Mouse (Mus musculus) liver, embryonic 11.5 days (tissue): Measurements from ENCODE around the gene BC025920. TPM values are rescaled to one million over a fixed set of nuclear protein-coding genes. Genes with fewer than 3 reads are reported as not detected.
"Not testable (repeated sequence)": the region's sequence is repeated elsewhere in the genome, so short reads cannot be mapped to it uniquely, and the experiment has no call there.

ENCODE experiments used
- ATAC-seq: fragments of 200-750 bp; cut with Nextera tagmentation; replicated peaks from 2 replicates; pipeline ENCODE4 v1.8.0; 2017; ENCODE audit warnings: moderate number of reproducible peaks, mild to moderate bottlenecking, moderate TSS enrichment, moderate library complexity; ENCODE audit not compliant: low FRiP score
- DNase-seq: peaks from one replicate; pipeline ENCODE4 v3.0.0-alpha.2; 2017; ENCODE audit warnings: low spot score
- H3K27ac ChIP-seq: fragments of 300-500 bp; sonication (generic); 2 replicates; pipeline ENCODE4 v1.5.1; 2014; ENCODE audit warnings: mild to moderate bottlenecking, low read depth, low read length, control low read depth
- H3K27me3 ChIP-seq: fragments of 300-500 bp; sonication (generic); replicated peaks from 2 replicates; pipeline ENCODE4 v1.6.1; 2014; ENCODE audit warnings: low read length, mixed read lengths; ENCODE audit not compliant: control insufficient read depth, insufficient read depth
- H3K36me3 ChIP-seq: fragments of 300-500 bp; sonication (generic); 2 replicates; pipeline ENCODE4 v1.6.1; 2014; ENCODE audit warnings: mild to moderate bottlenecking, low read length, moderate library complexity, mixed read lengths; ENCODE audit not compliant: control insufficient read depth, insufficient read depth
- H3K4me1 ChIP-seq: fragments of 300-500 bp; sonication (generic); replicated peaks from 2 replicates; pipeline ENCODE4 v1.6.1; 2014; ENCODE audit warnings: low read length, mixed read lengths; ENCODE audit not compliant: control insufficient read depth, insufficient read depth
- H3K4me2 ChIP-seq: fragments of 300-500 bp; sonication (generic); 2 replicates; pipeline ENCODE4 v1.6.1; 2014; ENCODE audit warnings: mild to moderate bottlenecking, control low read depth, moderate library complexity
- H3K4me3 ChIP-seq: fragments of 300-500 bp; sonication (generic); 2 replicates; pipeline ENCODE4 v1.5.1; 2014; ENCODE audit warnings: low read depth, low read length, control low read depth
- H3K9ac ChIP-seq: fragments of 300-500 bp; sonication (generic); 2 replicates; pipeline ENCODE4 v1.6.1; 2014; ENCODE audit warnings: low read depth, low read length, control low read depth
- H3K9me3 ChIP-seq: fragments of 300-500 bp; sonication (generic); 2 replicates; pipeline ENCODE4 v1.6.1; 2016; ENCODE audit warnings: low read length, inconsistent platforms, mixed read lengths; ENCODE audit not compliant: control insufficient read depth
- WGBS: fragments of 180-500 bp; shearing (Covaris S2); extraction: QIAGEN DNeasy Blood & Tissue Kit; methylation state at CpG from one replicate; pipeline ENCODE4 v1.1.7; 2014; 5-methylcytosine and 5-hydroxymethylcytosine counted together
- polyA plus RNA-seq: library from polyadenylated mRNA; unstranded; fragments of >200 nt; fragmentation: Nextera tagmentation; extraction: Ambion mirVana; gene quantifications from 2 replicates; pipeline ENCODE4 v1.2.1, GENCODE M21; 2014

Gene BC025920
- polyA plus RNA-seq, 1 experiment from 2014 or later: 1.1 TPM

DNA sequence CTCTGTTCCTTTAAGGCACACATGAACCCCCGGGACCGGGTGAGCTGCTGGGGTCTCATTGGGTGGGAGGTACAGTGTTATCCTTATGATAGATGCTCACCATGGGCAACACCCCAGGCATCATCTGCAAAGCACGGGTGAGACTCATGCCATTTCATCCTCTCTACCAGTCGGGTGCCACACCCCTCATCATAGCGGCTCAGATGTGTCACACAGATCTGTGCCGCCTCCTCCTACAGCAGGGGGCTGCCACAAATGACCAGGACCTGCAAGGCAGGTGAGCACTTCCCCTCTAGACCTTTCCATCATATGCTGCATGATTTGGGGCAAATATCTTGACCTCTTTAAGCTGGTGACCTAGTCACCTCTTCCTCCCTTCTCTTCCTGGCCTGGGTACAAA lies 32.0 kb downstream of the BC025920 start:
- H3K36me3 ChIP-seq: no peaks in the 10 kb centered on the region
- H3K27me3 ChIP-seq: no peaks in the 10 kb centered on the region
- WGBS: 65% methylated on average over 6 of the region's 6 CpGs
- H3K9ac ChIP-seq: no peak overlapping the region
- no peak overlapping the region for H3K4me2 ChIP-seq
- ATAC-seq (no peak), DNase-seq (no peak)
- H3K4me1 ChIP-seq: peaks cover 19% of the 10 kb centered on the region
- no peak overlapping the region for H3K4me3 ChIP-seq
- H3K27ac ChIP-seq: no peak overlapping the region
- H3K9me3 ChIP-seq: no peaks in the 10 kb centered on the region

DNA sequence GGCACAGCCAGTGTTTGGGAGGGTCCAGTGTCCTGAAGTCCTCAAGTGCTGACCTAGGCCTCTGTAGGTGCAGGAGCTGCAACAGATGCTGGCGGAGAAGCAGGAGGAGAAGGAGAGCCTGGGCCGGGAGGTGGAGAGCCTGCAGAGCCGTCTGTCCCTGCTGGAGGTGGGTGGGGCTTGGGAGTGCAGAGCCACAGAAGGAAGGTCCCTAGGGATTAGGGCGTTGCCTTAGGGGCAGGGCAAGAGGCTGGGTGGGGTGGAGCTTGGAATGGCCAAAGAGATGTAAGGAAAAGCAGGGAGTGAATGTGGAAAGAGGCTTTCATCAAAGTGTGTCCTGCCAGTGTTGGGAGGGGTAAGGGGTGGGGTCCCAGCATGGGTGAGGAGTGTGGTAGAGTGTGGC lies 34.8 kb downstream of the BC025920 start:
- not testable (repeated sequence) for H3K27ac ChIP-seq, H3K9me3 ChIP-seq, DNase-seq, H3K9ac ChIP-seq, H3K4me3 ChIP-seq, H3K4me2 ChIP-seq, ATAC-seq, H3K27me3 ChIP-seq, H3K36me3 ChIP-seq
- WGBS: 51% methylated on average over 4 of the region's 4 CpGs
- peaks cover 14% of the 10 kb centered on the region for H3K4me1 ChIP-seq

DNA sequence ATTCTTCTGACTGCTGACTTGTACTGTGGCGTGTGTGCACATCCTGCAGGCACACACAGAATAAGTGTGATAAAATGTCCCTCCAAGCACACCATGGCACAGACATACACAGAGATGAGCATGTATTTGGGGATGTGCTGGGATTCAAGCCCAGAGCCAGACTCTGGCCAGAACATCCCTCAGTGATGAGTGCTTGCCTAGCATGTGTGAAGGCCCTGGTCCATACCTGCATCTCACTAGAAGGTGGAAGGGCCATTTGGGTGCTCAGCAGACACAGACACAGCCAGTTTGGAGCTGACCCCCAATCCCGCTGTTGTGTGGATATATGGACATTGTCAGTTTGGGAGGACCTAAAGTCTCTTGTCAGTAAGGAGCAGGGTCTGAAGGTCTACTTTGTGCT lies 35.5 kb downstream of the BC025920 start:
- H3K4me2 ChIP-seq: no peak overlapping the region
- WGBS: 84% methylated on average over 2 of the region's 2 CpGs
- no peak overlapping the region for H3K27ac ChIP-seq

GRCm38 (mm10) chr10:81641978-81642647 lies 36.0 kb downstream of the BC025920 start:
- peak overlapping the region; percentile 97 for H3K4me2 ChIP-seq
- no peaks in the 10 kb centered on the region for H3K9me3 ChIP-seq
- no peaks in the 10 kb centered on the region for H3K36me3 ChIP-seq
- H3K27ac ChIP-seq: no peak overlapping the region
- DNase-seq (no peak), ATAC-seq (no peak)
- H3K9ac ChIP-seq: peak overlapping the region; percentile 94
- peaks cover 11% of the 10 kb centered on the region for H3K4me1 ChIP-seq
- H3K27me3 ChIP-seq: no peaks in the 10 kb centered on the region
- WGBS: 80% methylated on average over 8 of the region's 8 CpGs
- peak overlapping the region; percentile 78 for H3K4me3 ChIP-seq

More for the DNA sequence above, 35.5 kb downstream of the BC025920 start:
- Histone ChIP-seq H3K27me3 (no peaks in the 10 kb centered on the region), H3K4me3 (no peak overlapping the region), H3K4me1 (peaks cover 11% of the 10 kb centered on the region), H3K9ac (no peak overlapping the region), H3K9me3 (no peaks in the 10 kb centered on the region), H3K36me3 (no peaks in the 10 kb centered on the region)
- ATAC-seq: no peak
- no peak for DNase-seq

DNA sequence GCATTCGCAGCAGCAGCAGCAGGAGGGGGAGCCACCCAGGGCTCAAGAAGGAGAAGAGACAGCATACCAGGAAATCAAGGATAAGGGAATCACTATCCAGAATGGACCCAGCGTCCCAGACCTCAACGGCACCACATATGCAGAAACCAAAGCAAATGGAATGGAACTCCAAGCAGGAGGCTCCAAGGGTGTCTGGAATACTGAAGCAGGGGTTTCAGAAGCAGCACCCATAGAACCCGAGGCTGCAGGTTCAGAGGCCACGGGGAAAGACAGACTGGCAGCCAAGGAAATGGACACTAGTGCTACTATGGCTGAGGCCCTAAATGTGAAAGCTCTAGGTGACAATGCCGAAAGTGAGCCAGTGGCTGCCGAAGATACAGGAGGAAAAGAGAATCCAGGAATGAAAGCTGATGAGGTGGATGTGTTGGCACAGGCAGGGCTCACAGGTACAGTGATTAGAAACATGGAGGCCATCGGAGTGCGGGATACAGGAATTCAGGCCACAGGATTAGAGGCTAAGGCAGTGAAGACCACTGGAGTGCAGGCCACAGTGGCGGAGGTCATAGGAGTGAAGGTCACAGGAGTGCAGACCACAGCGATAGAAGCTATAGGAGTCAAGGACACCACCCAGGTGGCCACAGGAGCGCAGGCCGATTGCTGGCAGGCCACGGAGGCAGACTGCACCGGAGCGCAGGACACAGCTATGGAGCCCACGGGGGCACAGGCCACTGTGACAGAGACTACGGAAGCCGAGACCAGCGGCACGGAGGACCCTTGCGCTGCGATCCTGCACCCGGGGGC lies 36.8 kb downstream of the BC025920 start:
- 19% methylated on average over 24 of the region's 24 CpGs for WGBS
- no peak for DNase-seq

GRCm38 (mm10) chr10:81643449-81644055 lies 37.5 kb downstream of the BC025920 start:
- H3K27ac ChIP-seq: peak overlapping the region; percentile 97
- no peaks in the 10 kb centered on the region for H3K9me3 ChIP-seq
- peak; percentile 86 for ATAC-seq
- peak overlapping the region; percentile 97 for H3K4me2 ChIP-seq
- H3K36me3 ChIP-seq: no peaks in the 10 kb centered on the region
- peak overlapping the region; percentile 78 for H3K4me3 ChIP-seq
- DNase-seq: peak; percentile 90
- 1% methylated on average over 64 of the region's 75 CpGs for WGBS
- H3K9ac ChIP-seq: peak overlapping the region; percentile 94
- peaks cover 11% of the 10 kb centered on the region for H3K4me1 ChIP-seq
- H3K27me3 ChIP-seq: no peaks in the 10 kb centered on the region

More for the DNA sequence above, 36.8 kb downstream of the BC025920 start:
- H3K9ac ChIP-seq: peak overlapping the region; percentile 94
- no peaks in the 10 kb centered on the region for H3K36me3 ChIP-seq
- peak; percentile 48 for ATAC-seq
- peak overlapping the region; percentile 78 for H3K4me3 ChIP-seq
- no peaks in the 10 kb centered on the region for H3K9me3 ChIP-seq
- no peaks in the 10 kb centered on the region for H3K27me3 ChIP-seq
- H3K27ac ChIP-seq: peak overlapping the region; percentile 97
- H3K4me1 ChIP-seq: peaks cover 11% of the 10 kb centered on the region
- H3K4me2 ChIP-seq: peak overlapping the region; percentile 97

- DNase-seq (no peak), ATAC-seq (peak; percentile 8; the same call in 1 of the 2 replicates)
- Histone ChIP-seq H3K9me3 (no peaks in the 10 kb centered on the region), H3K27me3 (no peaks in the 10 kb centered on the region), H3K4me2 (peak overlapping the region; percentile 97), H3K4me1 (peaks cover 11% of the 10 kb centered on the region), H3K4me3 (peak overlapping the region; percentile 78), H3K27ac (peak overlapping the region; percentile 97; the same call in 1 of the 2 replicates), H3K36me3 (no peaks in the 10 kb centered on the region), H3K9ac (peak overlapping the region; percentile 94)
- WGBS: 53% methylated on average over 2 of the region's 2 CpGs
Observed at GRCm38 (mm10) chr10:81644162-81644561, 38.1 kb downstream of the BC025920 start.

DNA sequence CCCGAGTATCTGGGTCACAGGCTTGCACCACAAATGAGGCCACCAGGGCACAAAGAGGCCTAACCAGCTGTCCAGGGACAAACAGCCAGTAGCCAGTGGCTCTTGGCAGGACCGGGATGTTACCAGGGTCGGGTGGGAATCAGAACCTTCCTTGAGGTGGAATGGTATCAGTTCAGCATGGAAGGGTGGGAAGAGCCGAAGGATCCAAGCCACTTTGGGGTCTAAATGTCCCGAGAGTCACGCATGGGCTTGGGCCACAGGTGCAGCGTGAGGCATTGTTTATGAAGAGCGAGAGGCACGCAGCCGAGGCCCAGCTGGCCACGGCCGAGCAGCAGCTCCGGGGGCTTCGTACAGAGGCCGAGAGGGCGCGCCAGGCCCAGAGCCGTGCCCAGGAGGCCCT lies 38.6 kb downstream of the BC025920 start:
- ATAC-seq (no peak), DNase-seq (no peak)
- Histone ChIP-seq H3K27me3 (no peaks in the 10 kb centered on the region), H3K36me3 (no peaks in the 10 kb centered on the region), H3K9ac (peak overlapping the region; percentile 94; the same call in 1 of the 2 replicates), H3K4me3 (no peak overlapping the region), H3K27ac (no peak overlapping the region; the same call in 1 of the 2 replicates), H3K9me3 (no peaks in the 10 kb centered on the region), H3K4me1 (peaks cover 11% of the 10 kb centered on the region), H3K4me2 (peak overlapping the region; percentile 97)
- WGBS: 91% methylated on average over 18 of the region's 18 CpGs
